Mouse (Mus musculus) G1E-ER4 (cell line): ENCODE measurements around the gene Gm49361. TPM values are rescaled to one million over a fixed set of nuclear protein-coding genes. Genes with fewer than 3 reads are reported as not detected.

ENCODE experiments used
- GATA1 ChIP-seq: IDR thresholded peaks from one replicate; pipeline ENCODE4 v1.8.0; 2012; ENCODE audit warnings: low read length, inconsistent platforms
- polyA plus RNA-seq: library from polyadenylated mRNA; stranded (reverse); fragments of >175 nt; gene quantifications from 2 replicates; pipeline ENCODE4 v1.2.3, GENCODE M21; 2012

The Gm49361 gene
- polyA plus RNA-seq, 1 experiment: not detected

GRCm38 (mm10) chr14:57679958-57680535 is 65.9 kb downstream of the Gm49361 start:
- no peak for TF ChIP-seq GATA1

GRCm38 (mm10) chr14:57679523-57679922 is 66.4 kb downstream of the Gm49361 start:
- no peak for TF ChIP-seq GATA1

- no peak for TF ChIP-seq GATA1
Measured at GRCm38 (mm10) chr14:57675481-57675880, 70.4 kb downstream of the Gm49361 start.

GRCm38 (mm10) chr14:57665628-57665950 is 80.3 kb downstream of the Gm49361 start:
- no peak for TF ChIP-seq GATA1

- no peak for TF ChIP-seq GATA1
Measured at GRCm38 (mm10) chr14:57664822-57665627, 80.9 kb downstream of the Gm49361 start, which contains the start of gene Xpo4. Gene Xpo4 (minus strand): TSS chr14:57665430.

GRCm38 (mm10) chr14:57664311-57664821 is 81.5 kb downstream of the Gm49361 start:
- no peak for TF ChIP-seq GATA1

GRCm38 (mm10) chr14:57663630-57664029 is 82.3 kb downstream of the Gm49361 start:
- TF ChIP-seq GATA1: no peak

- TF ChIP-seq GATA1: no peak
Measured at GRCm38 (mm10) chr14:57658301-57658700, 87.6 kb downstream of the Gm49361 start.

- no peak for TF ChIP-seq GATA1
Measured at GRCm38 (mm10) chr14:57657500-57657899, 88.4 kb downstream of the Gm49361 start.

- TF ChIP-seq GATA1: no peak
Measured at GRCm38 (mm10) chr14:57649501-57649900, 96.4 kb downstream of the Gm49361 start.

- TF ChIP-seq GATA1: no peak
Measured at GRCm38 (mm10) chr14:57646155-57646554, 99.7 kb downstream of the Gm49361 start.

- no peak for TF ChIP-seq GATA1
Measured at GRCm38 (mm10) chr14:57639153-57639552, 106.8 kb downstream of the Gm49361 start.

GRCm38 (mm10) chr14:57634141-57634540 is 111.8 kb downstream of the Gm49361 start:
- TF ChIP-seq GATA1: no peak

GRCm38 (mm10) chr14:57629595-57629994 is 116.3 kb downstream of the Gm49361 start:
- no peak for TF ChIP-seq GATA1

GRCm38 (mm10) chr14:57622934-57623333 is 123.0 kb downstream of the Gm49361 start:
- TF ChIP-seq GATA1: no peak

GRCm38 (mm10) chr14:57621699-57622098 is 124.2 kb downstream of the Gm49361 start:
- TF ChIP-seq GATA1: no peak
